In the genomic region with DNA sequence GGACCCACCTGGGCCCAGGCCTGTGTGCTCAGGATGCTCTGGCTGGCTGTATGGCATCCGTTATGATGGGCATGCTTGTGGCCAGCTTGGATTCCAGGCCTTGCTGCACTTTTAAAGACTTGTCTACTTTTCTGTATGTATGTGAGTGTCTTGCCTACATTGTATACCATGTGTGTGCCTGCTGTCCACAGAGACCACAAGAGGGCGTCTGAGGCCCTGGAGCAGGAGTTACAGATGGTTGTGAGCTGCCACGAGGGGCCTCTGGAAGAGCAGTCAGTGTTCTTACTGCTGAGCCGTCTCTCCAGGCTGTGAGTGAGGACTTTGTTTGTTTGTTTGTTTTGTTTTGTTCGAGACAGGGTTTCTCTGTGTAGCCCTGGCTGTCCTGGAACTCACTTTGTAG, we compare ENCODE assay signal across 13 mouse cellular contexts.
A peak's percentile ranks its signal among the peaks of the same experiment; 100 is the strongest.
DNase-seq lines count a peak whose midpoint lies in the region; ATAC-seq and TF ChIP-seq lines count a peak whose summit lies in the region.
"Had no signal": no experiment of that assay in that cellular context is flagged by ENCODE, and none has a peak within 500 bp of the region (broad histone marks: within the 10 kb centered on the region; RNA-seq: fewer than 3 reads in every experiment).

No protein-coding gene starts in this region.

- H3K9me3 ChIP-seq in hindbrain, postnatal 0 days (ENCODE audit: low read length) = no peaks in the 10 kb centered on the region
- no peaks in the 10 kb centered on the region for H3K9me3 ChIP-seq in hindbrain, embryonic 12.5 days (replicated peaks)
- no peaks in the 10 kb centered on the region for H3K9me3 ChIP-seq in ES-Bruce4 (replicated peaks; ENCODE audit: control insufficient read depth, insufficient read depth, low read length, poor library complexity, severe bottlenecking)
- H3K9me3 ChIP-seq: forebrain, embryonic 12.5 days; liver, embryonic 15.5 days had no signal

- no peak for TF ChIP-seq EP300 in ES-Bruce4 (IDR thresholded peaks at IDR 0.05; ENCODE audit: insufficient read depth, low read depth, low read length)

- no peak overlapping the region for H3K9ac ChIP-seq in hindbrain, postnatal 0 days (replicated peaks; ENCODE audit: low read length)
- H3K9ac ChIP-seq in hindbrain, embryonic 12.5 days = no peak overlapping the region
- H3K9ac ChIP-seq in ES-Bruce4 (ENCODE audit: low read depth, poor library complexity, severe bottlenecking) = no peak overlapping the region
- H3K9ac ChIP-seq: forebrain, embryonic 12.5 days; liver, embryonic 15.5 days had no signal

- 73% methylated on average over 5 of the region's 5 CpGs for WGBS in hindbrain, postnatal 0 days
- WGBS in hindbrain, embryonic 12.5 days = 74% methylated on average over 5 of the region's 5 CpGs

- peak; percentile 58 for TF ChIP-seq CTCF in hindbrain, postnatal 0 days (IDR thresholded peaks at IDR 0.05; ENCODE audit: low read depth)
- peak; percentile 69 for TF ChIP-seq CTCF in ES-Bruce4 (IDR thresholded peaks at IDR 0.05; ENCODE audit: low read depth, low read length)

- H3K27ac ChIP-seq in hindbrain, postnatal 0 days = no peak overlapping the region
- H3K27ac ChIP-seq in hindbrain, embryonic 12.5 days = no peak overlapping the region
- no peak overlapping the region for H3K27ac ChIP-seq in ES-Bruce4 (ENCODE audit: insufficient read depth, low read length)
- H3K27ac ChIP-seq: forebrain, embryonic 12.5 days; liver, embryonic 15.5 days had no signal

- DNase-seq in hindbrain, postnatal 0 days (ENCODE audit: low spot score) = peak; percentile 38
- DNase-seq in 3T3-L1 (ENCODE audit: low read depth, low spot score) = peak; percentile 14
- DNase-seq in induced T-regulatory cell, adult 2 months (ENCODE audit: low read depth) = peak; percentile 63
- no peak for DNase-seq in embryo, embryonic 9.5 days (ENCODE audit: extremely low spot score)
- no peak for DNase-seq in spleen, postnatal 4 days (ENCODE audit: low spot score in 2 of 2)
- DNase-seq: adrenal gland, postnatal 10 days; cerebellum, adult 2 months; gastrocnemius, postnatal 14 days; kidney, postnatal 36 days had no signal

- no peak for ATAC-seq in hindbrain, postnatal 0 days
- no peak for ATAC-seq in hindbrain, embryonic 12.5 days (ENCODE audit: low FRiP score)

- H3K4me1 ChIP-seq in hindbrain, postnatal 0 days (ENCODE audit: insufficient read depth, low read length) = no peaks in the 10 kb centered on the region
- H3K4me1 ChIP-seq in hindbrain, embryonic 12.5 days = no peaks in the 10 kb centered on the region; the same call in 1 of the 2 replicates
- H3K4me1 ChIP-seq in ES-Bruce4 (ENCODE audit: control insufficient read depth, insufficient read depth, low read length) = no peaks in the 10 kb centered on the region

- H3K4me2 ChIP-seq in hindbrain, postnatal 0 days (ENCODE audit: low read depth, low read length) = no peak overlapping the region
- no peak overlapping the region for H3K4me2 ChIP-seq in hindbrain, embryonic 12.5 days (replicated peaks)
- H3K4me2 ChIP-seq: forebrain, embryonic 12.5 days; liver, embryonic 15.5 days had no signal

- no peaks in the 10 kb centered on the region for H3K36me3 ChIP-seq in hindbrain, postnatal 0 days (ENCODE audit: insufficient read depth, low read length)
- H3K36me3 ChIP-seq in hindbrain, embryonic 12.5 days = peaks cover 42% of the 10 kb centered on the region
- H3K36me3 ChIP-seq in ES-Bruce4 (ENCODE audit: control insufficient read depth, insufficient read depth, low read length, poor library complexity, severe bottlenecking) = no peaks in the 10 kb centered on the region

- no peaks in the 10 kb centered on the region for H3K27me3 ChIP-seq in hindbrain, postnatal 0 days (ENCODE audit: insufficient read depth, low read length)
- 0 out of 2 replicates have a peak, but pooled peaks cover 3% of the 10 kb centered on the region for H3K27me3 ChIP-seq in hindbrain, embryonic 12.5 days
- no peaks in the 10 kb centered on the region for H3K27me3 ChIP-seq in ES-Bruce4 (ENCODE audit: control insufficient read depth, insufficient read depth, low read length, poor library complexity, severe bottlenecking)
- H3K27me3 ChIP-seq: liver, embryonic 15.5 days had no signal

- TF ChIP-seq POLR2A in ES-Bruce4 (IDR thresholded peaks at IDR 0.05; ENCODE audit: insufficient read depth, low read length) = no peak

- H3K4me3 ChIP-seq in hindbrain, postnatal 0 days (ENCODE audit: low read length) = no peak overlapping the region
- no peak overlapping the region for H3K4me3 ChIP-seq in hindbrain, embryonic 12.5 days
- no peak overlapping the region for H3K4me3 ChIP-seq in ES-Bruce4 (ENCODE audit: low read depth, low read length)
- H3K4me3 ChIP-seq: forebrain, embryonic 12.5 days; liver, embryonic 15.5 days had no signal

Comparison
In these comparisons a context has a peak if more than half of its experiments do, and no peak if none do; other contexts are left out.
1. DNase-seq: peak in hindbrain, postnatal 0 days (single experiment), 3T3-L1 (single experiment) and induced T-regulatory cell, adult 2 months (single experiment); none in embryo, embryonic 9.5 days (single experiment) and spleen, postnatal 4 days (0 of 2).